9 mouse cellular contexts compared by ENCODE assay signal in the genomic region with DNA sequence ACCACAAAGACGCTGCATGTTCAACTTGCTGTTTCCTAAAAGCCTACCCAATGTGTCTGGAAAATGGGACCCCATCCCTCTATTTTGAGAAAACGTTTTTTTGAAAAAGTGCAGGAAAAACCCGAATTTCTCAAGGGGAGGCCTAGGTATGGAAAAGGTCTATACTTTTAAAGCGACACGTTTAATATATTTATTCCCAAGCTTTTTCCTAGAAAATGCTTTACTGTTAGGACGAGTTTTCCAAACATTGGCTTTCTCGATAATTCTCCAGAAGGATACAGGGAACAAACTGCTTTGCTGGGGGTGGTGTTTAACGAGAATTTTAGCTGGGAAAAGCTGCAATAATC. TPM values are rescaled to one million over a fixed set of nuclear protein-coding genes. Genes with fewer than 3 reads are reported as not detected.
DNase-seq lines count a peak whose midpoint lies in the region; ATAC-seq and TF ChIP-seq lines count a peak whose summit lies in the region.
"Had no signal": no experiment of that assay in that cellular context is flagged by ENCODE, and none has a peak within 500 bp of the region (broad histone marks: within the 10 kb centered on the region; RNA-seq: fewer than 3 reads in every experiment).

No protein-coding gene starts in this region.

- no peak overlapping the region for H3K27ac ChIP-seq in kidney, embryonic 14.5 days (ENCODE audit: low read depth, low read length)
- H3K27ac ChIP-seq in ES-Bruce4 (ENCODE audit: insufficient read depth, low read length), result peak overlapping the region; percentile 86; the same call in 1 of the 2 replicates
- H3K27ac ChIP-seq in hindbrain, embryonic 12.5 days, result 0 out of 2 replicates have a peak overlapping the region, but pooled peaks have one; percentile 46
- H3K27ac ChIP-seq in liver, postnatal 0 days (ENCODE audit: low read depth), result no peak overlapping the region
- H3K27ac ChIP-seq in forebrain, embryonic 13.5 days, result no peak overlapping the region

- no peaks in the 10 kb centered on the region for H3K36me3 ChIP-seq in kidney, embryonic 14.5 days (ENCODE audit: control insufficient read depth, insufficient read depth, low read length)
- H3K36me3 ChIP-seq in ES-Bruce4 (ENCODE audit: control insufficient read depth, insufficient read depth, low read length, poor library complexity, severe bottlenecking), result no peaks in the 10 kb centered on the region
- H3K36me3 ChIP-seq in hindbrain, embryonic 12.5 days, result no peaks in the 10 kb centered on the region
- H3K36me3 ChIP-seq in liver, postnatal 0 days (replicated peaks; ENCODE audit: insufficient read depth, low read length), result peaks cover 7% of the 10 kb centered on the region
- no peaks in the 10 kb centered on the region for H3K36me3 ChIP-seq in forebrain, embryonic 13.5 days (ENCODE audit: poor library complexity, severe bottlenecking)

- WGBS in kidney, embryonic 14.5 days, result 17% methylated on average over 8 of the region's 8 CpGs
- 6% methylated on average over 8 of the region's 8 CpGs for WGBS in hindbrain, embryonic 12.5 days
- WGBS in liver, postnatal 0 days (ENCODE audit: insufficient replicate concordance), result 19% methylated on average over 8 of the region's 8 CpGs
- WGBS in forebrain, embryonic 13.5 days, result 8% methylated on average over 8 of the region's 8 CpGs

- no peaks in the 10 kb centered on the region; the same call in none of the 2 replicates for H3K27me3 ChIP-seq in kidney, embryonic 14.5 days (ENCODE audit: control insufficient read depth, insufficient read depth, low read length)
- H3K27me3 ChIP-seq in ES-Bruce4 (ENCODE audit: control insufficient read depth, insufficient read depth, low read length, poor library complexity, severe bottlenecking), result no peaks in the 10 kb centered on the region
- H3K27me3 ChIP-seq in hindbrain, embryonic 12.5 days, result peaks cover 57% of the 10 kb centered on the region
- H3K27me3 ChIP-seq in liver, postnatal 0 days (ENCODE audit: insufficient read depth, low read length), result peaks cover 31% of the 10 kb centered on the region
- H3K27me3 ChIP-seq in forebrain, embryonic 13.5 days, result peaks cover 87% of the 10 kb centered on the region

- no peak for ATAC-seq in kidney, embryonic 14.5 days (ENCODE audit: low FRiP score, low TSS enrichment)
- no peak for ATAC-seq in hindbrain, embryonic 12.5 days (ENCODE audit: low FRiP score)
- ATAC-seq in liver, postnatal 0 days, result no peak
- no peak for ATAC-seq in forebrain, embryonic 13.5 days
- ATAC-seq: forebrain, embryonic 16.5 days had no signal

- H3K9ac ChIP-seq in kidney, embryonic 14.5 days (ENCODE audit: low read depth, low read length), result peak overlapping the region; percentile 63; the same call in 1 of the 2 replicates
- H3K9ac ChIP-seq in ES-Bruce4 (ENCODE audit: low read depth, poor library complexity, severe bottlenecking), result peak overlapping the region; percentile 83
- no peak overlapping the region for H3K9ac ChIP-seq in hindbrain, embryonic 12.5 days
- no peak overlapping the region for H3K9ac ChIP-seq in liver, postnatal 0 days (replicated peaks)
- no peak overlapping the region for H3K9ac ChIP-seq in forebrain, embryonic 13.5 days

- peak overlapping the region; percentile 32; the same call in 1 of the 2 replicates for H3K4me3 ChIP-seq in kidney, embryonic 14.5 days (ENCODE audit: low read length)
- peak overlapping the region; percentile 74 for H3K4me3 ChIP-seq in ES-Bruce4 (ENCODE audit: low read depth, low read length)
- H3K4me3 ChIP-seq in hindbrain, embryonic 12.5 days, result no peak overlapping the region
- 0 out of 2 replicates have a peak overlapping the region, but pooled peaks have one; percentile 11 for H3K4me3 ChIP-seq in liver, postnatal 0 days (ENCODE audit: low read depth, low read length)
- no peak overlapping the region for H3K4me3 ChIP-seq in forebrain, embryonic 13.5 days

- no peak for TF ChIP-seq EP300 in ES-Bruce4 (IDR thresholded peaks at IDR 0.05; ENCODE audit: insufficient read depth, low read depth, low read length)
- no peak for TF ChIP-seq EP300 in liver, postnatal 0 days (IDR thresholded peaks at IDR 0.05; ENCODE audit: low read depth)

- no peaks in the 10 kb centered on the region for H3K9me3 ChIP-seq in kidney, embryonic 14.5 days (ENCODE audit: control insufficient read depth, low read length)
- no peaks in the 10 kb centered on the region for H3K9me3 ChIP-seq in ES-Bruce4 (replicated peaks; ENCODE audit: control insufficient read depth, insufficient read depth, low read length, poor library complexity, severe bottlenecking)
- no peaks in the 10 kb centered on the region for H3K9me3 ChIP-seq in hindbrain, embryonic 12.5 days (replicated peaks)
- H3K9me3 ChIP-seq in liver, postnatal 0 days (ENCODE audit: low read length), result no peaks in the 10 kb centered on the region
- H3K9me3 ChIP-seq in forebrain, embryonic 13.5 days (replicated peaks), result no peaks in the 10 kb centered on the region
- H3K9me3 ChIP-seq: G1E had no signal

- TF ChIP-seq POLR2A in ES-Bruce4 (IDR thresholded peaks at IDR 0.05; ENCODE audit: insufficient read depth, low read length), result no peak

- H3K4me1 ChIP-seq in kidney, embryonic 14.5 days (ENCODE audit: control insufficient read depth, insufficient read depth, low read length), result peaks cover 19% of the 10 kb centered on the region
- H3K4me1 ChIP-seq in ES-Bruce4 (ENCODE audit: control insufficient read depth, insufficient read depth, low read length), result peaks cover 2% of the 10 kb centered on the region
- 0 out of 2 replicates have a peak, but pooled peaks cover 3% of the 10 kb centered on the region for H3K4me1 ChIP-seq in hindbrain, embryonic 12.5 days
- H3K4me1 ChIP-seq in liver, postnatal 0 days (ENCODE audit: insufficient read depth), result no peaks in the 10 kb centered on the region
- no peaks in the 10 kb centered on the region for H3K4me1 ChIP-seq in forebrain, embryonic 13.5 days

- H3K4me2 ChIP-seq in kidney, embryonic 14.5 days (replicated peaks; ENCODE audit: low read depth, low read length), result peak overlapping the region; percentile 59
- peak overlapping the region; percentile 43 for H3K4me2 ChIP-seq in hindbrain, embryonic 12.5 days (replicated peaks)
- H3K4me2 ChIP-seq in liver, postnatal 0 days (ENCODE audit: low read depth, low read length), result 0 out of 2 replicates have a peak overlapping the region, but pooled peaks have one; percentile 56
- no peak overlapping the region for H3K4me2 ChIP-seq in forebrain, embryonic 13.5 days

- no peak for TF ChIP-seq CTCF in ES-Bruce4 (IDR thresholded peaks at IDR 0.05; ENCODE audit: low read depth, low read length)
- TF ChIP-seq CTCF in liver, postnatal 0 days (IDR thresholded peaks at IDR 0.05; ENCODE audit: low read depth), result no peak

- DNase-seq in kidney, postnatal 36 days, result no peak
- DNase-seq in liver, postnatal 0 days, result no peak
- no peak for DNase-seq in adrenal gland, postnatal 25 days

RNA-seq across cellular contexts. Expression of a gene that starts 6.8 kb away (rescaled TPM):
- polyA plus RNA-seq in kidney, embryonic 14.5 days (2014; fragmentation: Nextera tagmentation; extraction: Ambion mirVana), result 29.2 and 33.8 TPM in 2 replicates
- polyA plus RNA-seq in ES-Bruce4 (2011; ENCODE audit: insufficient read depth, insufficient read length, low read depth, missing spikeins), result 42.9 and 43.0 TPM in 2 replicates
- polyA plus RNA-seq in hindbrain, embryonic 12.5 days (2016; fragmentation: Nextera tagmentation; extraction: Ambion mirVana), result 24.4 and 27.8 TPM in 2 replicates
- polyA plus RNA-seq in liver, postnatal 0 days (2015; fragmentation: Nextera tagmentation; extraction: Ambion mirVana), result 25.1 and 25.3 TPM in 2 replicates
- 40.9 and 48.2 TPM in 2 replicates for total RNA-seq in adrenal gland, postnatal 25 days (2021)
- polyA plus RNA-seq in forebrain, embryonic 13.5 days (2015; fragmentation: Nextera tagmentation; extraction: Ambion mirVana), result 3.6 and 4.1 TPM in 2 replicates

Comparison
In these comparisons a context has a peak if more than half of its experiments do, and no peak if none do; other contexts are left out.
1. H3K27ac ChIP-seq: peak in ES-Bruce4 (single experiment) and hindbrain, embryonic 12.5 days (single experiment); none in kidney, embryonic 14.5 days (single experiment), liver, postnatal 0 days (single experiment) and forebrain, embryonic 13.5 days (single experiment).
2. H3K4me3 ChIP-seq: peak in kidney, embryonic 14.5 days (single experiment), ES-Bruce4 (single experiment) and liver, postnatal 0 days (single experiment); none in hindbrain, embryonic 12.5 days (single experiment) and forebrain, embryonic 13.5 days (single experiment).
3. H3K9ac ChIP-seq: peak in kidney, embryonic 14.5 days (single experiment) and ES-Bruce4 (single experiment); none in hindbrain, embryonic 12.5 days (single experiment), liver, postnatal 0 days (single experiment) and forebrain, embryonic 13.5 days (single experiment).